Mouse (Mus musculus) hindbrain, postnatal 0 days (tissue): Measurements from ENCODE around the gene Mier3. TPM values are rescaled to one million over a fixed set of nuclear protein-coding genes. Genes with fewer than 3 reads are reported as not detected.

Source experiments
- ATAC-seq: fragments of 200-750 bp; cut with Nextera tagmentation; 2 replicates; pipeline ENCODE4 v1.8.0; 2017; ENCODE audit warnings: mild to moderate bottlenecking, moderate TSS enrichment, moderate library complexity
- DNase-seq: peaks from one replicate; pipeline ENCODE4 v3.0.0-alpha.2; 2015; ENCODE audit warnings: low spot score
- H3K27ac ChIP-seq: fragments of 300-500 bp; sonication (generic); 2 replicates; pipeline ENCODE4 v1.5.1; 2014; ENCODE audit warnings: mild to moderate bottlenecking
- H3K27me3 ChIP-seq: fragments of 300-500 bp; sonication (generic); 2 replicates; pipeline ENCODE4 v1.6.1; 2014; ENCODE audit warnings: low read length, mixed read lengths; ENCODE audit not compliant: insufficient read depth
- H3K36me3 ChIP-seq: fragments of 300-500 bp; sonication (generic); 2 replicates; pipeline ENCODE4 v1.6.1; 2014; ENCODE audit warnings: low read length, mixed read lengths; ENCODE audit not compliant: insufficient read depth
- H3K4me1 ChIP-seq: fragments of 300-500 bp; sonication (generic); 2 replicates; pipeline ENCODE4 v1.6.1; 2014; ENCODE audit warnings: antibody characterized with exemption, low read length, mixed read lengths; ENCODE audit not compliant: insufficient read depth
- H3K4me2 ChIP-seq: fragments of 300-500 bp; sonication (generic); 2 replicates; pipeline ENCODE4 v1.6.1; 2014; ENCODE audit warnings: low read depth, mild to moderate bottlenecking, low read length, moderate library complexity, mixed read lengths
- H3K4me3 ChIP-seq: fragments of 300-500 bp; sonication (generic); 2 replicates; pipeline ENCODE4 v1.5.1; 2014; ENCODE audit warnings: low read length
- H3K9ac ChIP-seq: fragments of 300-500 bp; sonication (generic); replicated peaks from 2 replicates; pipeline ENCODE4 v1.6.1; 2014; ENCODE audit warnings: mild to moderate bottlenecking, low read length, moderate library complexity, mixed read lengths
- H3K9me3 ChIP-seq: fragments of 300-500 bp; sonication (generic); 2 replicates; pipeline ENCODE4 v1.6.1; 2016; ENCODE audit warnings: low read length, mixed read lengths
- CTCF ChIP-seq: IDR thresholded peaks from 2 replicates; pipeline ENCODE4 v1.5.1; 2016; ENCODE audit warnings: antibody characterized with exemption, control low read depth, low read depth
- WGBS: fragments of 180-500 bp; shearing (Covaris S2); extraction: QIAGEN DNeasy Blood & Tissue Kit; methylation state at CpG from one replicate; pipeline ENCODE4 v1.1.7; 2014; 5-methylcytosine and 5-hydroxymethylcytosine counted together
- polyA plus RNA-seq: library from polyadenylated mRNA; unstranded; fragments of >200 nt; fragmentation: Nextera tagmentation; extraction: Ambion mirVana; gene quantifications from 2 replicates; pipeline ENCODE4 v1.2.1, GENCODE M21; 2015
- total RNA-seq: library from RNA; depleted of rRNA; stranded (reverse); fragments of >200 nt; gene quantifications from 2 replicates; pipeline ENCODE4 v1.2.3, GENCODE M21; 2014

The Mier3 gene
- total and polyA plus RNA-seq, 2 experiments from 2014 or later: 14.1 to 32.6 TPM

DNA sequence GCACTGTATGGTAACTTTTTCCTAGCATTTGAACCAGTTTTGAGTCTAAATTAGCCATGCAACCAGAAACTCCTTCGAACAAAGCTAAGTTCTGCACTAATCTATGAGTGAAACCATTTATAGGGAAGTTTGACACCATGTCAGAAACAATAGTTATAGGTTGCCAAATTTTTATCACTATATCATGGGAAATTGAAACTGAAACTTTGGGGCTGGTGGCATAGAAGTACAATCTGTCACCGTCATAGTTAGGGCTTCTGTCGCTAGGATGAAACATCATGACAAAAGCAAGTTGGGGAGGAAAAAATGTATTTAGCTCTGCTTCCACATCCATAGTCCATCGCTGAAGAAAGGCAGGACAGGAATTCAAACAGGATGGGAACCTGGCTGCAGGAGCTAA lies 25.5 kb upstream of the Mier3 start:
- no peak for TF ChIP-seq CTCF
- H3K4me1 ChIP-seq: no peaks in the 10 kb centered on the region
- no peak for ATAC-seq
- H3K9ac ChIP-seq: no peak overlapping the region
- H3K4me2 ChIP-seq: no peak overlapping the region
- no peaks in the 10 kb centered on the region for H3K9me3 ChIP-seq
- H3K36me3 ChIP-seq: no peaks in the 10 kb centered on the region
- H3K27me3 ChIP-seq: no peaks in the 10 kb centered on the region
- WGBS: 91% methylated on average over 4 of the region's 4 CpGs
- H3K27ac ChIP-seq: no peak overlapping the region
- DNase-seq: no peak
- H3K4me3 ChIP-seq: no peak overlapping the region

DNA sequence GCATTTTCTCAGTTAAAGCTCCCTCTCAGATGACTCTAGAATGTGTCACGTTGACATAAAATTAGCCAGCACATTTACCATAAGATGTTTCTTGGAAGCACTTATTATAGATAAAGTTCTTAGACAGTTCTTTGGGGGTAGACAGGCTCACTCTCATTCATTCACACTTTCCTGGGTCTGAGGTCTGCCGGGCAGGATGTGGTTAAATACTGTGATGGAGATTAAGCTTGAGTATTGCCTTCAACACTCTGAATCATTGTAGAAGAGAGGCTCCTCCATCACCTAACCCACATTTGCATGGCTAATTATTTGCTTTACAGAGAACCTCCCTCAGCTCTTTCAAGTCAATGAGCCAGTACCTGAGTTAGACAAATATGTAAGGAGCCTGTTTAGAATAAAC lies 24.9 kb upstream of the Mier3 start:
- Histone ChIP-seq H3K9ac (no peak overlapping the region), H3K4me2 (no peak overlapping the region), H3K4me1 (no peaks in the 10 kb centered on the region), H3K4me3 (no peak overlapping the region), H3K9me3 (no peaks in the 10 kb centered on the region), H3K27ac (no peak overlapping the region), H3K36me3 (no peaks in the 10 kb centered on the region), H3K27me3 (no peaks in the 10 kb centered on the region)
- no peak for DNase-seq
- ATAC-seq: no peak
- 90% methylated on average over 2 of the region's 2 CpGs for WGBS
- no peak for TF ChIP-seq CTCF

DNA sequence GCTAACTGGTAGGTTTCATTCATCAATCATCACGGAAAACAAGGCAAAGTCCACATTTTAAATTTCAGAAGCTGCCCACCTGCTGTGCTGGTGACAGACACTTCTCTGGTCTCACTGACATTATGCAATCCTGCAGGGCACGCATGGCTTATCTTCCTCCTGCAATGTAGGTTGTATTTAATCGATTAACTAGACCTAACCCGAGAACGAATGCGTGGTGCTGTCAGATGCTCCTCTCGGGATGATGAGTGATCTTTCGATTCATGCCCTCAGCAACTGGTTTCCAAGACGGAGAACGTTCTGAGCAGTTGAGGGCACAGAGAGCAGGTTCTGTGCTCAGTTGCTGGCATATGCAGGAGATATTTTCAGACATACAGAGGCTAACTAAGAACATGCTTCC lies 24.5 kb upstream of the Mier3 start:
- Histone ChIP-seq H3K27me3 (no peaks in the 10 kb centered on the region), H3K36me3 (no peaks in the 10 kb centered on the region), H3K4me3 (no peak overlapping the region), H3K9me3 (no peaks in the 10 kb centered on the region), H3K9ac (no peak overlapping the region), H3K4me2 (no peak overlapping the region), H3K27ac (no peak overlapping the region), H3K4me1 (no peaks in the 10 kb centered on the region)
- ATAC-seq: no peak
- WGBS: 63% methylated on average over 10 of the region's 10 CpGs
- no peak for TF ChIP-seq CTCF
- DNase-seq: no peak

DNA sequence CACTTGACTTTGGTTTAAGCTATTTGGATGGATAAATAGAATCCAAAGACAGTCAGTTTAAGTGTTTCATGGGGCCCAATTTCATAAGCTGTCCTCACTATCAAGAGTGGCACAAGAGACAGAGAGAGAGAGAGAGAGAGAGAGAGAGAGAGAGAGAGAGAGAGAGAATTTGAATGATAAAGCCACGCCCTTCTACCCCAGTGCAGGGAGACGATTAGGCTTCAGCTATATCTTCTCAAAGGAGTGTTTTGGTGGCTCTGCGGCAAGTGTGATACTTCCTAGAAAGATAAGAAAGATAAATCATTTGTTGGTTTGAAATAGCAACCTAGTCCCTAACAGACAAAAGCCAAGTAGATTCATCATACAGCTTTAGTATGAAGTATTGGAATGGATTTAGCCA lies 24.0 kb upstream of the Mier3 start:
- Histone ChIP-seq H3K27ac (no peak overlapping the region), H3K4me1 (no peaks in the 10 kb centered on the region), H3K36me3 (no peaks in the 10 kb centered on the region), H3K9me3 (no peaks in the 10 kb centered on the region), H3K27me3 (no peaks in the 10 kb centered on the region), H3K9ac (no peak overlapping the region), H3K4me3 (no peak overlapping the region), H3K4me2 (no peak overlapping the region)
- ATAC-seq: no peak
- WGBS: 76% methylated on average over 3 of the region's 3 CpGs
- DNase-seq: no peak
- no peak for TF ChIP-seq CTCF

DNA sequence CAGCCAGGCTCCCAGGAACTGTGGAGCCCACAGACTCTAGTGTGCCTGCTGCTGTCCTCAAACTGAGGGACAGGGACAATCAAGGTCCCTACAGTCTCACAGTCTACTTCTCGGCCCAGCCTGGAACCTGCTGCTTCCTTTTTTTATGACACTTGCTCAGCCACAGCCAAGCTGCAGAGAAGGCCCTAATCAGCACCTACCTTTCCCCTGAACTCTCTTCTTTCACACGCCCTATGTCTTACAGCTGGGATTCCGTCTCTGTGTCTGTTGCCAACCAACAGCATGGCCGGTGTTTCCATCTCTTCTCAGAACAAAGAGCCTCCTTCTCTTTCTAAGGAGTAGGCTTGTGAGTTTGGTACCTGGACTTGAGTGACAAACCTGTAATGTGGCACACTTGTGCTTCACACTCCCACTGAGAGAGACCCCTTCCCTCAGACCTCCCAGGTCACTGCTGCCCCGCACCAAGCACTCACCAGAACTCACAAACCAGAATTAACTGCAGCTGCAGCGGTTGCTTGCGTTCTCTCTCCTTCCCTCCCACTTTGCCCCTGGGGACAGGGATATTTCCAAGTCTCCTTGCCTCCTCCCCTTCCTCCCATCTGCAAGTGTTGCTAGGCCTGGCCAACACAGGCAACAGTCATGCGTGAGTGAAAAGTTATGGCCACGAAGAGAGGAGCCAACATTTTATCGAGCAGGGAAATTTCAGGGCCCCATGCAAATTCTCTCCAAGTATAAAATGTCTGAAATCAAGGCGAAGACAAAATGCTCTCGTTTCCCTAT lies 22.1 kb upstream of the Mier3 start:
- H3K4me3 ChIP-seq: no peak overlapping the region
- H3K27ac ChIP-seq: no peak overlapping the region
- no peaks in the 10 kb centered on the region for H3K36me3 ChIP-seq
- ATAC-seq (no peak), DNase-seq (no peak)
- H3K4me1 ChIP-seq: no peaks in the 10 kb centered on the region
- H3K27me3 ChIP-seq: no peaks in the 10 kb centered on the region
- H3K9me3 ChIP-seq: no peaks in the 10 kb centered on the region
- H3K9ac ChIP-seq: no peak overlapping the region
- 68% methylated on average over 12 of the region's 12 CpGs for whole genome bisulfite sequencing
- no peak overlapping the region for H3K4me2 ChIP-seq
- no peak for TF ChIP-seq CTCF

DNA sequence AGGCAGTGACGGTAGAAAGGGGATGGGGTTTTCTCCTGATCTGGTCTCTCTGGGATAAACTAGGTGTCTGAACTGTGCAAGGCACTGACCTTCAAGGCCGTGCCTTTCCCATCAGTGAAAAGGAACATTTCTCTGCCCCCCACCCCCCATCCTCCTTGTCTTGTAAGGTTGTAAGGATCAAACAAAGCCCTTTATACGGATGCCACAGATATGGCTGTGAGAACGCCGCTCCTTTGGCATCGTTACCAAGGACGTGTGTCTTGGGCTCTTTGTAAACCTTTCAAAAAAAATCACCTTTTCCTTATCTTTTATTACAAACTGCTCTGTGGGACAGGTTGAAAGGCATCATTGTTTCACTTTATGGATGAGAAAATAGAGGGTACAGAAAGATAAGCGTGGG lies 21.3 kb upstream of the Mier3 start:
- DNase-seq (no peak), ATAC-seq (no peak)
- no peak overlapping the region for H3K4me2 ChIP-seq
- no peaks in the 10 kb centered on the region for H3K36me3 ChIP-seq
- 75% methylated on average over 8 of the region's 8 CpGs for WGBS
- no peak overlapping the region for H3K27ac ChIP-seq
- H3K9me3 ChIP-seq: no peaks in the 10 kb centered on the region
- no peaks in the 10 kb centered on the region for H3K4me1 ChIP-seq
- H3K27me3 ChIP-seq: no peaks in the 10 kb centered on the region
- no peak overlapping the region for H3K9ac ChIP-seq
- TF ChIP-seq CTCF: no peak
- H3K4me3 ChIP-seq: no peak overlapping the region

DNA sequence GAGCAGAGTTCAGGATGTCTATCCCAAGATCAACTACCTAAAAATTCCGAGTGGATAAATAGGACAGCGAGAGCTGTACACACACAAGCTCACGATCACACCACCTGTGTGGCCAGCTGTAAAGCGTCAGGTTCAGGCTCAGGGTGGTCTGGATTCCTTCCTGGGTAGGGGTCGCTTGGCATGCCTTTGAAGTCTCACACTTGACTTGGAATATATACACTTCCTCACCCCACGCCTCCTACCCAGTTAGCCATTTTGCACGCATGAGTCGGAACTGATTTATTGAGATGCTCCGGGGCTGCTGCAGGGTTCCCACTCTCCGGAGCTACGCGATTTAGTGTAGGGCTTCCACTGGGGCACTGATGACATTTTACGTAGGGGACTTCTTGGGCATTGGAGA lies 20.7 kb upstream of the Mier3 start:
- Histone ChIP-seq H3K27ac (no peak overlapping the region), H3K36me3 (no peaks in the 10 kb centered on the region), H3K27me3 (no peaks in the 10 kb centered on the region), H3K9ac (no peak overlapping the region), H3K4me2 (no peak overlapping the region), H3K9me3 (no peaks in the 10 kb centered on the region), H3K4me1 (no peaks in the 10 kb centered on the region), H3K4me3 (no peak overlapping the region)
- ATAC-seq (no peak), DNase-seq (no peak)
- 72% methylated on average over 13 of the region's 13 CpGs for WGBS
- TF ChIP-seq CTCF: no peak
